Mouse (Mus musculus): ENCODE measurements at regions not wholly inside any gene's neighbourhood (a gene's known extent, or its start where the extent isn't known, plus 50 kb on each side); places are given as distances from the start of the nearest gene placed in this dataset.

DNA sequence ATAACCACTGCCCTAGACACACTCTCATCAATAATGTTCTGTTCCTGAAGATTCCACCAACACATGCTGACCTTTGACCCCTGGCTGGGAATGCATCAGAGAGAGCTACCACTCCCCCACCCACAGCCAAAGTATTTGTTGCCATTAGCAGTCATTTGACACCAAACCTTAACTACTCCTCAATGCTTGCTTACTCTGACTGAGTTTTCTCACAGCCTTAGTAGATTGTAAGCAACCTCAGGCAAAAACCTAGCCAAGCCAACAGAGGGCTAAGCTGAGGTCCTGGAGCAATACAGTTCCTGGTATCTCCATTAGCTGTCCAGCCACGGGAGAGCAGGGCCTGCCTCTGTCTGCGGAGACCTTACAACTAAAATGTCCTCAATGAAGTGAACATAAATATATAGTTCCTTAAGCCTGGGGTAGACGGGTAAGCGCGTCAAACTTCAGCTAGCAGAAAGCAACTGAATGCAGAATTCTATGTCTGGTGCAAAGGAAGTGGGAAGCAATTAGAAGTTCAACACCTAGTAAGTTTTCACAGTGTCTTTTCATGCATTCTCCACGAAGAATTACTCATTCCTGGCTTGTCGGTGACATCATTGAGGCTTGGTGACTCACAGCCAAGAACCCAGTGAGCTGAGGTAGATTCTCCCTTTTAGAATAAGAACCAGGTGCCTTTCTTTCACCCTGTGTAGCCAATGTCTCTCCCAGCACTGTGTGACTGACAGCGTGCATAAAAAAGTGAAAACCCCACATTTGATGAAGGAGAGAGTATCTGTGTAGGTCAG lies 113.6 kb upstream of the Nebl start:
- no peak for DNase-seq

DNA sequence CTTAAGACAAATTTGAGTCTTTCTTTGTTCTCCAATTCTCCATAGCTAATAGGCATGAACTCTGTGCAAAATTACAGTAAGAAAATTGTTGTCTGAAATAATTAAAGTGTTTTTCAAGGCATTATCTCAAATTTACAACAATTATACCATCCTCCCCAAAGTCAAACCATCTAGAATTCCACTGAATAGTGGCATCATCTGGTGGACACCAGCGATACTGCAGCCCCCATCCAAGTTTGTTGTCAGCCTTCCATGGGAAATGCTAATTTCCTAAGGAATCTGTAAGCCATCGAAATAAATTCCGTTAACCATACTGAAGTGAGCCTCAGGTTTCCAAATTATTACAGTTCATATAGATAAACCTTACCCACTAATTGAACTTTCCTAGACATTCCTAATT lies 110.7 kb upstream of the Nebl start:
- peak; percentile 26 for DNase-seq

DNA sequence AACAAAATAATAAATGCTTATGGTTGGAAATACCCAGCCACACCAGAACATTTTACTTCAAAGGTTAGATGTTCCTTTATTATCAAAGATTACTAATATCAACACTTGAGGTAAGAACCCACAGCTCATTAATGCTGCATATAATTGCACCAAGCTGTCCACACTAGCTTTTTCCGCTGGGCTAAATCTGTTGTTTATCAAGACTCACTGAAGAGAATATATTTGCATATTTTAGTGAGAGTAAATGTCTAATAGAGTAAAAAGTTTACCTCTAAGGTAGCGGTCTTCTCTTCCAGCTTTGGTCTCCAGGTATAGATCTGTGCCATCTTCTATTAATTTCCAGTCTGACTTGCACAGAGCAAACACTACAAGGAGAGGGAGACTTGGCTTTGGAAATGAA lies 110.3 kb upstream of the Nebl start:
- DNase-seq = no peak

DNA sequence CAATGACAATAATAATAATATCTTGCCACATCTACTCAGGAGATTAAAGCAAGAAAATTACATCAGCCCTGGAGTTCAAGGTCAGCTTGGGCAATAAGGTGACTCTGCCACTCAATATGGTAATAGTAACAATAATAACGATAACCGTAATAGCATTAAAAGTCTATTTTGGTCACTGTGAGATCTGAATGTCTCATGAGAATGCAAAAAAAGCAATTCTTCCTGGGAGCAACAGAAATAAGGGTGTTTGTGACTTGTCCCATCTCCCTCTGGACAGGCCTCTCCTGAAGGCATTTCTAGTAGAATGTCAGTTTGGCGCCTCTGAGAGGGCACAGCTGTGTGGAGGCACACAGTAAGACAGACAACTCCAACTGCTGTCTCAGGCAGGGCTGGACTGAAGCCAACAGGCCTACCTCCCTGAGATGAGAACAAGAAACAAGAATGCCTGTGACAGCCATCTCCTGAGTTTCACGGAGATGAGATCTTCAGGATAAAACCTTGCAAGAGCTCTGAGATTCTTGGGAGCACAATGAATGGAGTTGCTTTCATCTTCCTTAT lies 109.8 kb upstream of the Nebl start:
- DNase-seq = no peak

DNA sequence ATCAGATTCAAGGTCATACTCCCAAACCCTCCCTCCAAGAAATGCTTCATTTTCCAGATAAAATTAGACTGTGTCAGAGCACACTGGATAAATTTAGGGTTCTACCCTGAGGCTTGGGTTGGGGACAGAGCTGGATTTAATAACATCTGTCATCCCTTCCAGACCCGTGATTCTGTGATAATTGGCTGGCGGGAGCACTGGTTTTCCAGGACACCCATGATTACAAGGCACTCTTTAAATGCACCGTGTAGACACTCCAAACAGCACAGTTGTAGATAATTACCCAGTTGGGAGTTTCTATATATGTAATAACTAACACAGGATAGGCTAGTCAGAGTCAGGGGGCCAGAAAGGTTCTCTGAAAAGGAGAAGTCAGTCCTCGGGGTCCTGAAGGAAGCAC lies 108.4 kb upstream of the Nebl start:
- DNase-seq = no peak

DNA sequence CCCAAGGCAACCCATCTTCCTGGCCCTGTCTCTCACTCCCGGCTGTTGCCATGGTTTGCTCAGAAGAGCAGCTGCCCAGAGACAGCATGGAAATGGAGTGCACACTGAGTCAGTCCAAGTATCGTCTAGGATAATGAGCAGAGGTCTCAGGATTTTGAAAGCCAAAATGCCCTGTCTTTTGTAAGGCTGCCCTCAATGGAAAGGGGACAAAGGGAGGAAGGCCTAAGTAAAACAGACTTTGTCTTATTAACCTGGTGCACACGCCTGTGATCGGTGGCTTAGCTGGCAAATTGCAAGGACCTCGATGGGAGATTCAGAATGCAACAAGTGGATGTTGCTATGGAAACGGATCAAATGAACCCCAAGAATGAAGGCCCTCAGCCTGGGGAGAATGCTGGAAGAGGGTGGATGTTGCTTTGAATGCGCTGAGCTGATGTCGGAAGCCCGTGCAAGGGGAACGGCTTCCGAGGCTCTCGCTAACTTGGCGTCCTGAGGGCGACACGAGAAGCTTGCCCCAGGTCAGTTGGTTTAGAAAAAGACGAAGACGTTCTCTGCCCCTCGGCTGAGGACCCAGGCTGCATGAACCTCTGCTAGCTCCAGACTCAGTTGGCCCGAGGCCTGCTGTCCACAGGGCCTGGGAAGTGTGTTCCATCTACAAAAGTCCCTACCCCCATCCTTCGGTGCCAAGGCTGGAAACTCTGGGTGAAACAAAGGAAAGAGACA lies 107.8 kb upstream of the Nebl start:
- DNase-seq = no peak

DNA sequence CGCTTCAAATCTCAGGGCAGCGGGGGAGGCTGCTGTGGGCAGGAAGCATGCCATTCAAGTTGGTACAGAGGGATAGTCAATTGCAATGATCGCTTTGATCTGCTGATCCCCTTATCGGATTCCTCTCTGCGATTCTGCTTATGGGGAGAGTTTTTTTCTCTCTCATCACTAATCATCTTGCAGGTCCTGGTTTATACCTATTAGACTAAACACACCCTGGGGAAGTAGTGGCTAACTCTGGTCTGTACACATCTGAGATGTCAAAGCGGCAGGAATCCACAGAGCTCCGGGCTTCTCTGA lies 107.1 kb upstream of the Nebl start:
- DNase-seq = no peak

DNA sequence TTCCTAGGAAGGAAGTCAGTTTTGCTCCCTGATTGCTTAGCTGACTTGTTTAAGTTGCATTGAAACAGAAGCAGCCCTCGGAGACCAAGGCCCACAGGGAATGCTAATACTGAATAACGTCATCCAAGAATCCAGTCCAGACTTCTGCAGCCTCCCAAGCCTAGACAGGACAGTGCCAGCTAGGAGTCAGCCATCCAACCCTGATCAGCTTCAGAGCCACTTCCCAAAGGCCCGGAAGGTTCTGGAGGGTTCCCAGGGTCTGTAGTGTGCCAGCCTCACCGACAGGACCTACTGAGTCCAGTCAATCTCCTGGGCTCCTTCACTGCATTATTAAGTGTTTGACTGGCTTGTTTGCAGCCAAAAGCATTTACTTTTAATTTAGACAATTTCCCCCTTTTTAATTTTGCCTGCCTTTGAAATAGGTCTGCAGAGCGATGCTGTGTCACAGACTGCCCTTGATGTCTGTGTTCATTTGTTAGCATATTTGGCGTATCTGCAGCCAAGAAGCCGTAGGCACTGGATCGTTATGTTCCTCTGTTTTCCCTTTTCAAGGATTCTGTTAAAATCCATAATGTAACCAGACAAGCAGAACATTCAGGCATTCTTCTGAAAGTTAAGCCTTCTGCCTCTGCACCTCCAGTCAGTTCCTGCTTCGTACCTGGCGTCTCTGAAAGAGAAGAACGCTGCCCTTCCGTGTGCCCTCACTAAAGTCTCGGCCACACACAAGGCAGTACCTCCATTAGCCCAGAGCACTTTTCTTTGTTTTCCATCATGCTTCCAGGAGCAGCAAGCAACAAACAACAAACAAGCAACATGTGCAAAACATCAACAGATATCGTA lies 106.5 kb upstream of the Nebl start:
- DNase-seq = no peak

DNA sequence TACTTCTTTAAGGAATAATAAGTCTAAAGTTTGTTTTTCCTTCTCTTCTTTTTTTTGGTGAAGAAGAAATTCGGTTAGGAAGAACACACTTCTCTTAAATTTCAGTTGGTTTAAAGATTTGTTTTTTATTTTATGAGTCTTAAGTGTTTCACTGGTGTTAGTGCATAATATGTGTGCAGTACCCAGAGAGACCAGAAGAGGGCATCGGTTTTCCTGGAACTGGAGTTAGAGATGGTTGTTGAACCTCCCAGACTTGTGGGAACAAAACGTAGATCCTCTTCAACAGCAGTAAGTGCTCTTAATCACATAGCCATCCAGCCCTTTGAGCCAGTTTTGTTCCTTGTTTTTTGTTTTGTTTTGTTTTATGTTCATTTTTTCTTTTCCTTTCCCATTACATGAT lies 101.5 kb upstream of the Nebl start:
- no peak for DNase-seq

DNA sequence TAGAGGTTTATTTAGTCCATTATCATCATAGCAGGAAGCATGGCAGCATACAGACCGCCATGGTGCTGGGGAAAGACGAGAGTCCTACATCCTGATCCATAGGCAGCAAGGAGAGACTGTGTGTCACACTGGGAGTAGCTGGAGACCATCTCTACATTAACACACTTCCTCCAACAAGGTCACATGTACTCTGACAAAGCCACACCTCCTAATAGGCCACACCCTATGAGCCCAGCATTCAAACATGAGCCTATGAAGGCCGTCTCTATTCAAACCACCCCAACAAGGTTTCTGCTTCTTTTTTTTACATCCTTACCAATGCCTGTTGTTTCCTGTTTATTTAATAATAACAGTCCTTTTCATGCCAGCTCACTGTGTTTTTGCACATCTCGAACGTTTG lies 99.0 kb upstream of the Nebl start:
- no peak for DNase-seq

DNA sequence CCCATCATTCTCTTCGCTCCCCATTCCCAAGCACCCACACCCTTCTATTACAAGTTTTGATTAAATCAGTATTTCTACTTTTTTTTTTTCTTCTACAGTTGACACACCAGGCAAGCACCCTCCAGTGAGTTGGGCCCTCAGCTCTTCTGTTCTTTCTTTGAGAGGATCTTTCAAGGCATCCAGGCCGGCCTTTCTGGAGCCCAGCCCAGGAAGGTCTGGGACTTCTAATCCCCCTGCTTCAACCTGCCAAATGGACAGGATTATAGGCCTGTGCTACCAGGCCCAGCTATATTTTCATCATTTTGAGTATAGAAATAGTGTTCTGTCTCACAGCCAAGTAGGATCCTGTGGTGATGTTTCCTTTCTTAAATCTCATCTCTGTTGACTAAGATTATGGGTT lies 94.0 kb upstream of the Nebl start:
- no peak for DNase-seq

DNA sequence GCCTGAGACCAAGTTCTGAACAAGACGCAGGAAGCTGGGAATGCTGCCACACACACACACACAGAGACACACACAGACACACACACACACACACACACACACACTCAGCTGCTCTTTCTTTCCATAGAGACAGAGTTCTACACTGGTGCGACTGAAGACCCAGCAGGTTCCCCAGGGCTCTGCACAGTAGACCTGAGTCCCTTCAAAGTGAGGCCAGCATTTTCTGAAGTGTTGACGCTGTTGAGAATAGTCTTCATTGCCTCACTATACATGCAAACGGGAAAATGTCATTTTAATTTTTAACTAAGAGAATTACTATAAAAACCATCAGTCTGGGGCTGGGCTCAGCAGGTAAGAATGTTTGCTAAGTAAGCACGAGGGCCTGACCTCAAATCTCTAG lies 92.9 kb upstream of the Nebl start:
- no peak for DNase-seq

DNA sequence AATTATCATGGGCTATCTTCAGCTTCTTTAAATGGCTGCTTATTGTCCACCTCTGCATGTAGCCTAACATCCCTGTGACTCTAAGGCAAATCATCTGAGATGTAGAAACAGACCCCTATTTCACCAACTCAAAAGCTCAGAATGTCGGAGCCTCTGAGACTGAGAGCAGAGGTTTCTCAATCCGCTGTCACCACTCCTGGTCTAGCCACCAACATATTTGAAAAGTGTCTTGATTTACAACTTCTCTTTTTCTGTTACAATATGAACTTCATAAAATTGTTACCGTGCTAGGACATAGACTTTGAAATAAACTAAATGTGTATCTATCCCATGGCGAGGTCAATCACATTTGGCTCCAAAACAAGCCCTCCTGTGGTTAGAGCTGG lies 91.3 kb upstream of the Nebl start:
- no peak for DNase-seq

DNA sequence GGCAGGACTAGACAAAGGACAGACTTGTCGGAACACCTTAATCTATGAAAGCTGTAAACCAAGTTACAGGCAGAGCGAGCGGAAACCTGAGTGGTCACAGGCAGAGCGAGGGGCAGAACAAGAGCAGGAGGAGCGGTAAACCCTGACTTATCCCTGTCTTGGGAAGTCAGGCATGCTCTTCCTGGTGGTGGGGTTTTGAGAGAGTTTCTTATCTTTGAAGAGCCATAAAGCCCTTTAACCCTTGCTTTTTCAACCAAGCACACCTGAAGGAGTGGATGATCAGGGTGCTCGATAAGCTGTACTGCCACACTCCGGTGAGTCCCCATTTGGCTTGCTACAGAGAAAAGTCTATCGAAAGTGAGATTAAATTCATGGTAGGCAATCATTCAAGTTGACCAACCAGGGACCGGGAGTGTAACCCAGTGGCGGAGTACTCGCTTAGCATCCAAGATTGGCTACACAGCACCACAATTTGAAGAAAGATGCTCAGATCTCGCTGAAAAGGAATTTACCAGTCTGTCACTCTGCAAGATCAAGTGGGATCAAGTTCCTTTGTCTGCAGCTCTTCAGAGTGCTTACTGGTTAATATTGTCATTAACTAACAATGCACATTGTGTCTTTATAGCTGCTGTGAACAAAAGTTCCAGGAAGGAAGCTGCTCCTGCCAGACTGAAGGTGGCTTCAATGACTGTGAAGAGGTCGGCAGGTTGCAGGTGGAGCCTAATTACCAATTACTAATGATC lies 90.8 kb upstream of the Nebl start:
- DNase-seq = no peak

DNA sequence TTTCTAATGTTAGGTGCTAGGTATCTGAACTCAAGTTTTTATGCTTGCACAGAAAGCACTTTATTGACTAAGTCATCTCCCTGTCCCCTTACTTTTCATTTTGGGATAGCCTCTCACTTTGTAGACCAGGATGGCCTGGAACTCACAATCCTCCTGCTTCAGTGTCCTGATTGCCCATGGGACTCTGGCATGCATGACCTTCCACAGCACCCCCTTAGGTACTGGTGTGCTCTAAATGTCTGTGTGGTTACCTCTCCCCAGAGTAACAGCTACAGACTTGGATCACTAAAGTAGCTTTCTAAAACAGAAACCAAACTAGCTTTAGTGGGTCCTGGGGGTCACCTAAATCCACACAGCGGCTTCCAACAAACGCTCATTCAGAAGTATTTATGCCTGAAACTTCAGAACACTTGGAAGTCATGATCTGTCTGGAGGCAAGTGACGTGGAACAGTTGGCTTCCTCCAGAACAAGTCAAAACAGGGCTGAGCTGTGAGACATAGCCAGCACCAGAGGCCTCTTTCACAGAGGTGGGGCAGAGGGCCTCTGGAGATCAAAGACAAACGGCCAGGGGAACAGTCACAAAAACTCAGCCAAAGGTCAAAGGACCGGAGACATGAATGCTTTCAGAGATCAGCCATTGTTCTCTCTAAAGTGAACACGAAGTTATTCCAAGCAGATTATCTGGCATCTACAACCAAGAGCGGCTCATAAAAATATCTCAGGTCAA lies 80.8 kb upstream of the Nebl start:
- DNase-seq = peak; percentile 4
